Mouse (Mus musculus) lung, embryonic 15.5 days (tissue): ENCODE results near the gene Lrrc27. TPM values are rescaled to one million over a fixed set of nuclear protein-coding genes. Genes with fewer than 3 reads are reported as not detected.

Source experiments
- ATAC-seq: fragments of 200-750 bp; cut with Nextera tagmentation; 2 replicates; pipeline ENCODE4 v1.8.0; 2017; ENCODE audit warnings: moderate number of reproducible peaks, borderline replicate concordance; ENCODE audit not compliant: low FRiP score, low TSS enrichment; ENCODE audit errors: extremely low read depth
- H3K27ac ChIP-seq: fragments of 300-500 bp; sonication (generic); 2 replicates; pipeline ENCODE4 v1.5.1; 2015; ENCODE audit warnings: moderate library complexity, mild to moderate bottlenecking, inconsistent platforms
- H3K27me3 ChIP-seq: fragments of 300-500 bp; sonication (generic); 2 replicates; pipeline ENCODE4 v1.6.1; 2015; ENCODE audit warnings: inconsistent platforms
- H3K36me3 ChIP-seq: fragments of 300-500 bp; sonication (generic); 2 replicates; pipeline ENCODE4 v1.6.1; 2015; ENCODE audit warnings: inconsistent platforms
- H3K4me1 ChIP-seq: fragments of 300-500 bp; sonication (generic); 2 replicates; pipeline ENCODE4 v1.6.1; 2015; ENCODE audit warnings: inconsistent platforms
- H3K4me2 ChIP-seq: fragments of 300-500 bp; sonication (generic); 2 replicates; pipeline ENCODE4 v1.6.1; 2015; ENCODE audit warnings: inconsistent platforms, mild to moderate bottlenecking, moderate library complexity
- H3K4me3 ChIP-seq: fragments of 300-500 bp; sonication (generic); 2 replicates; pipeline ENCODE4 v1.5.1; 2015; ENCODE audit warnings: mild to moderate bottlenecking, inconsistent platforms
- H3K9ac ChIP-seq: fragments of 300-500 bp; sonication (generic); 2 replicates; pipeline ENCODE4 v1.6.1; 2015; ENCODE audit warnings: inconsistent platforms
- H3K9me3 ChIP-seq: fragments of 300-500 bp; sonication (generic); 2 replicates; pipeline ENCODE4 v1.6.1; 2016; ENCODE audit warnings: inconsistent platforms
- WGBS: fragments of 180-500 bp; shearing (Covaris S2); methylation state at CpG from one replicate; pipeline ENCODE4 v1.1.7; 2015; 5-methylcytosine and 5-hydroxymethylcytosine counted together
- polyA plus RNA-seq: library from polyadenylated mRNA; unstranded; fragments of >200 nt; fragmentation: Nextera tagmentation; extraction: Ambion mirVana; gene quantifications from 2 replicates; pipeline ENCODE4 v1.2.1, GENCODE M21; 2015

Gene Lrrc27
- polyA plus RNA-seq, 1 experiment from 2014 or later = 2.6 TPM

DNA sequence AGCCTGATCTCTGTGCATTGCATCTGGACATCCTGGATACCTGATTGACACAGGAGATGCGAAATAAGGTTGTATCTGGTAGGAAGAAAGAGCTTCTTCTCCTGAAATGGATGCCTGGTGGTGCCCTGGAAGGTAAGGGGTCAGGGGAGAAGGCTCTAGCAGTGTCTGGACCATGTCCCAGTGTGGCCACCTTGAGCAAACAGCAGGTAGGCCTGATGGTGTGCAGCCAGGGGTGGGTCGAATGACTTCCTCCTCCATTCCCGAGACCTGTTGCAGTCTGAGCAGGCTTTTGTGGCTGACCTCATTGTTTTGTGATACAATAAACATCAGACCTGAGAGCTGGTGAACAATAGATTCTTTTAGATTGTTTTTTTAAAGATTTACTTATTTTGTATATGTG, 69.2 kb downstream of the Lrrc27 start:
- peaks cover 28% of the 10 kb centered on the region for H3K4me1 ChIP-seq
- peak overlapping the region; percentile 62; the same call in 1 of the 2 replicates for H3K27ac ChIP-seq
- no peaks in the 10 kb centered on the region for H3K9me3 ChIP-seq
- H3K36me3 ChIP-seq = no peaks in the 10 kb centered on the region
- H3K9ac ChIP-seq = no peak overlapping the region
- H3K4me2 ChIP-seq = no peak overlapping the region
- no peak overlapping the region for H3K4me3 ChIP-seq
- WGBS = 72% methylated on average over 3 of the region's 3 CpGs
- no peaks in the 10 kb centered on the region for H3K27me3 ChIP-seq
- ATAC-seq = no peak

DNA sequence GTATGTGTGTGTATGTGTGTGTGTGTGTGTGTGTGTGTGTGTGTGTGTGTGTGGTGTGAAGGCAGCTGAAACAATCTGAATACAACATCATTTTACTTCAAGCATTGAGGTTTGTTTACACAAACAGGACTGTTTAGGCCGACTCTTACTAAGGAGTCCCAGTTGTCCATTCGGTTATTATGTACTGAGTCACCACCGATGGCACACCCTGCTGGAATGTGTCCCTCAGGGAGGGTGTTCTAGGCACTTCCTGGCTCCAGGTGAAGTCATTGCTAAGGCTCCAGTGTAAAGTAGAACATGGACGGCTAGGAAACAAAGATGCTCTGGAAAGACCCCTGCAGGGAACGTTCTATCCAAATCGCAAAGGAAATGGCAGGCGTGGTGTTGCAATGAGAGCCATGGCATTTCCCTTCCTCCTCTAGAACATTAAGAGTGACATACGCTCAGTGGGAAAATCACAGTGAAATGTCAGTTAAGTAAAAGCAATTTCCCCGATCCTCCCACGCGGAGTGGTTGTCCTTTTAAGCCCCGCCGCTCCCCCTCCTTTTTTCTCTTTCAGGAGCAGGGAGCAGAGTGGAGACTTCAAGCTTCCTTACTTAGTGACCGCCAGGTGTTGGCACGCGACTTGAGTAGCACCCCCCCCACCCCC, 72.6 kb downstream of the Lrrc27 start:
- Histone ChIP-seq H3K27ac (no peak overlapping the region), H3K27me3 (no peaks in the 10 kb centered on the region), H3K36me3 (no peaks in the 10 kb centered on the region), H3K9ac (no peak overlapping the region), H3K4me1 (peaks cover 17% of the 10 kb centered on the region), H3K4me3 (no peak overlapping the region), H3K4me2 (no peak overlapping the region), H3K9me3 (no peaks in the 10 kb centered on the region)
- ATAC-seq = no peak
- WGBS = 57% methylated on average over 16 of the region's 16 CpGs

DNA sequence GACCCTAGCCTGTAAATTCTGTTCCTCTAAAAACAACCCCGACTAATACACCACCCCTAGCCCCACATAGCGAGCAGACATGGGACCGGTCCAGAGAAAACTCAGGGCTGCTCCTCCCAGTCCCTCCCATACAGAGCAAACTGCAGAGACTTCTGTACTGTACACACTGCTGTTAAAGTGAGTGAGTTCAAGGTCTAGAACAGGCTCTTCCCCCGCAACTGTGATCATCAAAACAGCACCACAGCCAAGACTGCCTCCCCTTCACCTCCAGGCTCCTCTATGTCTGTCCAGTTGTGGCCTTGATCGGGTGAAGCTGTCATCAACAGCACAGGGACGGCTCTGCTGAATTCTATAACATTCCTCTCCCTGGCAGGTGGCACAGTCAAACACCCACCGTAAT, 75.8 kb downstream of the Lrrc27 start:
- no peak overlapping the region for H3K4me2 ChIP-seq
- ATAC-seq = no peak
- WGBS = 74% methylated on average over 7 of the region's 7 CpGs
- no peaks in the 10 kb centered on the region for H3K36me3 ChIP-seq
- H3K27ac ChIP-seq = no peak overlapping the region
- no peaks in the 10 kb centered on the region for H3K9me3 ChIP-seq
- no peak overlapping the region for H3K9ac ChIP-seq
- H3K4me1 ChIP-seq = peaks cover 9% of the 10 kb centered on the region
- H3K27me3 ChIP-seq = no peaks in the 10 kb centered on the region
- no peak overlapping the region for H3K4me3 ChIP-seq

Other genes starting within 250 kb of the Lrrc27 start
- 5.4 and 6.3 TPM in 2 replicates for gene Dpysl4, start 127.0 kb upstream of the Lrrc27 start, polyA plus RNA-seq
- gene Stk32c, start 319 bp downstream of the Lrrc27 start, polyA plus RNA-seq = 0.22 TPM in 1 of 2 replicates, not detected in the other
- 14.9 and 15.4 TPM in 2 replicates for gene Pwwp2b, start 35.5 kb downstream of the Lrrc27 start, polyA plus RNA-seq
- 31.2 and 35.9 TPM in 2 replicates for gene Inpp5a, start 176.1 kb downstream of the Lrrc27 start, polyA plus RNA-seq